Mouse (Mus musculus) heart, embryonic 10.5 days (tissue): Measurements from ENCODE around the gene Nrp2. TPM values are rescaled to one million over a fixed set of nuclear protein-coding genes. Genes with fewer than 3 reads are reported as not detected.

ENCODE experiments used
- DNase-seq: peaks from one replicate; pipeline ENCODE4 v3.0.0-alpha.2; 2017; ENCODE audit warnings: low spot score
- H3K27ac ChIP-seq: fragments of 300-500 bp; sonication (generic); 2 replicates; pipeline ENCODE4 v1.5.1; 2016; ENCODE audit warnings: mild to moderate bottlenecking
- H3K27me3 ChIP-seq: fragments of 300-500 bp; sonication (generic); 2 replicates; pipeline ENCODE4 v1.6.1; 2016; ENCODE audit warnings: mild to moderate bottlenecking; ENCODE audit not compliant: poor library complexity, insufficient read depth, severe bottlenecking
- H3K36me3 ChIP-seq: fragments of 300-500 bp; sonication (generic); 2 replicates; pipeline ENCODE4 v1.6.1; 2016; ENCODE audit warnings: mild to moderate bottlenecking, moderate library complexity
- H3K4me1 ChIP-seq: fragments of 300-500 bp; sonication (generic); 2 replicates; pipeline ENCODE4 v1.6.1; 2016; ENCODE audit warnings: mild to moderate bottlenecking
- H3K4me3 ChIP-seq: fragments of 300-500 bp; sonication (generic); 2 replicates; pipeline ENCODE4 v1.5.1; 2016; ENCODE audit warnings: mild to moderate bottlenecking, moderate library complexity
- H3K9me3 ChIP-seq: fragments of 300-500 bp; sonication (generic); 2 replicates; pipeline ENCODE4 v1.6.1; 2016; ENCODE audit warnings: mild to moderate bottlenecking, moderate library complexity
- WGBS: fragments of 180-500 bp; shearing (Covaris S2); methylation state at CpG from one replicate; pipeline ENCODE4 v1.1.7; 2016; 5-methylcytosine and 5-hydroxymethylcytosine counted together
- polyA plus RNA-seq: library from polyadenylated mRNA; unstranded; fragments of >200 nt; fragmentation: Nextera tagmentation; extraction: Ambion mirVana; gene quantifications from 2 replicates; pipeline ENCODE4 v1.2.1, GENCODE M21; 2016

The Nrp2 gene
- polyA plus RNA-seq, 1 experiment from 2014 or later = 18.0 TPM

DNA sequence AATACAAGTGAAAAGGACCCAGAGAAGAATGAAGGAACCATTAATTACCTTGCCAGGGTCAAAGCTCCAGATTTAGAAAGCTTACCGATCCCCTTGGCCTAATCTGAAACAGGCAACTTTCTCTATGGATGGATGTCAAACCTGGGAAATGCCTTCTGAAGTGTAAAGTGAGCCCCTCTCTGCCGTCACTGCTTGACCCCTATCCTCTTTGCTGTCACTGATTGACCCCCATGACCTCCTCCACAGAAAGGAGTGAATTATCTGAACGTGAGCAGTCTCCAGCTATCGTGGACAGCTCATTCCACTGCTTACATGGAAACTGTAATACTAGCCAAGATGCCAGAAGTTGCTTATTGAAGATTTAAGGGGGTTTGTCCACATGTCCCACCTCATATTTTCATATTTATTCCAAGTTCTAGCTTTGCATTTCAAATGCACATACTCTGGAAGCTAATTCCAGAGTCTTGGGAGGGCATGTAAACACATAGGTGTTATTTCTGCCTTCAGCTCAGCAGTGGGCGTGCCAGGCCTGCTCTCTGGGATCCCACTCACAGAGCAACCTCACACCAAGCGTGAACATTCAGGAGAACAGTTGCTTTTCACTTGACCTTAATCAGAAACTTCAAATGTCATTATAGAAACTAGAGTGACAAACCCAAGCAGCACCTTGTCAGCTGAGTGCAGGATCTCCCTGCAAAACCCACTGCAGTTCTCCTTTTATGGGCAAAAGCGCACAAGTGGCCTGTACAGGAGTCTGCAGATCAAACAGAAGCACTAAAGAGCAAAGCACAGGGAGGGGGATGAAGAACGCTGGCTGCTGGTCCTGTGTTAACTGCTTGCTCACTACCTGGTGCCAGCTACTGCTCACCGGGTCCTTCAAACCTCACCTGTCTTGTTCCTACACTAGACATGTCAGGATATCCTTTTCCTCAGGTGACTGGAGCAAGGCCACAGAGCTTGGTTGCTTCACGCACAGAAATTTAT lies 109.9 kb downstream of the Nrp2 start:
- DNase-seq = no peak
- Histone ChIP-seq H3K36me3 (no peaks in the 10 kb centered on the region), H3K27ac (peak overlapping the region; percentile 83), H3K27me3 (no peaks in the 10 kb centered on the region), H3K4me3 (no peak overlapping the region), H3K9me3 (no peaks in the 10 kb centered on the region), H3K4me1 (peaks cover 30% of the 10 kb centered on the region)
- 41% methylated on average over 10 of the region's 10 CpGs for WGBS

DNA sequence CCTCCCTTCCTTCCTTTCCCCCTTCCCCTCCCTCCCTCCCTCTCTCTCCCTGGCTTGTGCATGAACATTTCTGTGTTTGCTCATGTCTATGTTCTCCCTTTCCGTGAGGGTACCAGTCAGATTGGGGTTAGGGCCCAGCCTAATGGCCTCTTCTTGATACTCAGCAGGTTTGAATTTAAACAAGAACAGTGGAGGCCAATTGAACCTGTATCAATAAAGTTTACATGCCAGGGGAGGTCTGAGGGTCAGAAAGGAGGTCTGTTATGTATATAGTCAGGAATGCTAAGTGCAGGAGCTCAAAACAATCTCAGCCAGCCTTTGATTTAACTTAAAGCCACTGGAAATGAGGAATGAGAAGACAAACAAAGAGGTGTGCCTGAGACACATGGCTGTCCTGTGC lies 110.9 kb downstream of the Nrp2 start:
- Histone ChIP-seq H3K27me3 (no peaks in the 10 kb centered on the region), H3K27ac (peak overlapping the region; percentile 83; the same call in 1 of the 2 replicates), H3K4me1 (peaks cover 24% of the 10 kb centered on the region), H3K36me3 (no peaks in the 10 kb centered on the region), H3K9me3 (no peaks in the 10 kb centered on the region), H3K4me3 (no peak overlapping the region)
- DNase-seq = no peak
- 58% methylated on average over 1 of the region's 1 CpGs for WGBS

DNA sequence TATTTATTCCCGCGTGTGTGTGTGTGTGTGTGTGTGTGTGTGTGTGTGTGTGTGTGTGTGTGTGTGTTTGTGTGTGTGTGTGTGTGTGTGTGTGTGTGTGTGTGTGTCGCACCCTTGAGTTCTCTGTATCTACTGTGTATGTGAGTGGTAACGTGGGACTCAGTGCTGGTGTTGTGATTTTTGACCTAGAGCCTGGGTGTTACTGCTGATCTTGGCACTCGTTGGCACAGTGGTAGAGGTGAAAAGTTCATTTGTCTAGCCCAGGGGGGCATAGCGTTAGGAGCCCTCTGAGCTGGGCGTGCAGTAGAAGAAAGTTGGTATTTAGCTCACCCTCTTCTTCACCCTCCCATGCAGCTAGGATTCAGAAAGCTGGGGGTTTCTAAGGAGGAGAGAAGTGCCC lies 114.5 kb downstream of the Nrp2 start:
- Histone ChIP-seq H3K27ac (no peak overlapping the region), H3K4me3 (no peak overlapping the region), H3K36me3 (no peaks in the 10 kb centered on the region), H3K9me3 (no peaks in the 10 kb centered on the region), H3K27me3 (no peaks in the 10 kb centered on the region), H3K4me1 (peaks cover 29% of the 10 kb centered on the region)
- 78% methylated on average over 6 of the region's 7 CpGs for WGBS
- DNase-seq = no peak

DNA sequence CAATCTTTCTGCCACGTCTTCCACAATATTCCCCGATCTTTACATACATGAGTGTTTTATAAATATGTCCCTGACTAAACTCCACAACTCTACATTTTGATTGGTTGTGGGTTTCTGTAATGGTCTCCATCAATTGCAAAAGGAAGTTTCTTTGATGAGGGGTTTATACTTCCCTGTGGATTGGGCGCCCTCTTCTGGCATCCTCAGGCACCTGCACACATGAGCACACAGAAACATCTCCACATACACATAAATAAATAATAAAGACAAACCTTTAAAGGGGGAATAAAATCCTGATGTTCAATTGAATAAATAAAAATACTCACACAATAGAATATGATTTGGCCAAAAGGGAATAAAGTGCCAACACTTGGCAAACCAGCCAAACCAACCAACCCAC lies 117.1 kb downstream of the Nrp2 start:
- no peak for DNase-seq
- 72% methylated on average over 3 of the region's 3 CpGs for WGBS
- no peaks in the 10 kb centered on the region for H3K27me3 ChIP-seq
- H3K9me3 ChIP-seq = no peaks in the 10 kb centered on the region
- no peaks in the 10 kb centered on the region for H3K36me3 ChIP-seq
- peaks cover 17% of the 10 kb centered on the region for H3K4me1 ChIP-seq
- no peak overlapping the region for H3K27ac ChIP-seq
- H3K4me3 ChIP-seq = no peak overlapping the region

DNA sequence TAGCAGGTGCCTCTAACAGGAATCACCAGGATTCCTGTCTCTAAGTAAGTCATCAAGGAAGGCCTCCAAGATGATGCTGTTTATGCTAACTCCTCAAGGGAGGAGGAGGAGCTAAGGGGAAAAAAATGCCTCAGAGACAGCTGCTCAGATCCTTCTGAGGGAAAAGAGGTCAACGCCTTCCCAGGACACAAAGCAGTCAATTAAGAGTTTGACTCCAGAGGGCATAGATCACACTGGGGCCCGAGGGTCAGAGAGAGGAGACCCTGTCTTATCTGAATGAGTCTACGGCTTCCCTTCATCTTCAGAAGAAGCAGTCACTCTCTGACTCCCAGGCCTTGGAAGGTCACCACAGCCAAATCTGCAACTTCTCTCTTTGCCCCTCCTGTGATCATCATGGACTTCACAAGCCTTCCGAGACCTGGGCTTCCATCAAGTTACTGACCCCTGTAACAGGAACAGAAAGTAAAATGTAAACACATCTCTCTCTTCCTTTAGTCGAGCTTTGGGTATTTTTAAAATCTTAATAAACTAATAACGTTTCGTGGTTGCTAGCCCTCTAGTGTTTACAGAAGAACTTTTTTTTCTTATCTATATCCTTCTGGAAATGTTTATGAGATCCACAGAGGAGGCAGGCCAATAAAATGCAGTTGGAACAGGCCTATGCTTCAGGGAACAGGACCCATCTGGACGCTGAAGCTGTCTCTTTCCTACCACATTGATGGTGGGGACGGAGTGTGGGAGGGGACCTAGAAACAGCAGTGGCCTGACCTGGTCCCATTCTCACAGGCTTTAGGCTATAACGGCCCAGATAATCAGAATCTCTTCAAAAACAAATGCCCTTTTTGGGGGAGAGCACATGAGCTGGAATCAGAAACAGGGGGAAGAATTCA lies 118.7 kb downstream of the Nrp2 start:
- Histone ChIP-seq H3K27ac (peak overlapping the region; percentile 17; the same call in 1 of the 2 replicates), H3K4me1 (peaks cover 18% of the 10 kb centered on the region), H3K27me3 (no peaks in the 10 kb centered on the region), H3K4me3 (no peak overlapping the region), H3K9me3 (no peaks in the 10 kb centered on the region), H3K36me3 (no peaks in the 10 kb centered on the region)
- 44% methylated on average over 10 of the region's 10 CpGs for WGBS
- no peak for DNase-seq

DNA sequence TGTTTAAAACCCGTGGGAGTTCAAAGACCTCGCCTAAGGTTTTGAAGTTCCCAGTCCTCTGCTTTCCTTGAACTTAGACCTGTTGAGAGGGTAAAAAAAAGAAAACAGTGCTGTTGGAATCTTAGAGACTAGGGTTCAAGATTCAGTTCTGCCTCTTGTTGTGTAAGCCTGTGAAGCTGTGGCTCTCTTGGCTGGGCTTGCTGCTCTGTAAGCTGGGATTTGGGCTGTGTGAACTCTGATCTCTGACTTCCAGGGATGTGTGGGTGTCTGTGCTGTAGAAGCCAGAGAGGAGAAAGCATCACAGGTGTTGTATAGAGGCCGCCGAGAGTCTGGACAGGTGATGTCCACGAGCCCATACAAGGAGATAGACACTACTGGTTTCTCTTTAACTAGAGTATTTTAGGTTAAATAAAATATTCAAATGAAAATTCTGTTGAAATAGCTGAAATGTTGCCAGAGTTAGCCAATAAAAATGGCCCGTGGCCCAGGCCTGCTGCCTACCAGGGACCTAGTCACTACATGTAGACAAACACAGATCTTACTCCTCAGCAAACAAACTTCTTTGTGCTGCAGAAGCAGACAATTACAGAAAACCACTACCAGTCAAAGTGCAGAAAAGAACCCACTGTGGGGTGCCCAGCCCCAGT lies 120.6 kb downstream of the Nrp2 start:
- no peaks in the 10 kb centered on the region for H3K36me3 ChIP-seq
- H3K4me1 ChIP-seq = peaks cover 30% of the 10 kb centered on the region
- DNase-seq = no peak
- no peaks in the 10 kb centered on the region for H3K27me3 ChIP-seq
- no peaks in the 10 kb centered on the region for H3K9me3 ChIP-seq
- peak overlapping the region; percentile 62; the same call in 1 of the 2 replicates for H3K27ac ChIP-seq
- no peak overlapping the region for H3K4me3 ChIP-seq
- WGBS = 68% methylated on average over 6 of the region's 6 CpGs

DNA sequence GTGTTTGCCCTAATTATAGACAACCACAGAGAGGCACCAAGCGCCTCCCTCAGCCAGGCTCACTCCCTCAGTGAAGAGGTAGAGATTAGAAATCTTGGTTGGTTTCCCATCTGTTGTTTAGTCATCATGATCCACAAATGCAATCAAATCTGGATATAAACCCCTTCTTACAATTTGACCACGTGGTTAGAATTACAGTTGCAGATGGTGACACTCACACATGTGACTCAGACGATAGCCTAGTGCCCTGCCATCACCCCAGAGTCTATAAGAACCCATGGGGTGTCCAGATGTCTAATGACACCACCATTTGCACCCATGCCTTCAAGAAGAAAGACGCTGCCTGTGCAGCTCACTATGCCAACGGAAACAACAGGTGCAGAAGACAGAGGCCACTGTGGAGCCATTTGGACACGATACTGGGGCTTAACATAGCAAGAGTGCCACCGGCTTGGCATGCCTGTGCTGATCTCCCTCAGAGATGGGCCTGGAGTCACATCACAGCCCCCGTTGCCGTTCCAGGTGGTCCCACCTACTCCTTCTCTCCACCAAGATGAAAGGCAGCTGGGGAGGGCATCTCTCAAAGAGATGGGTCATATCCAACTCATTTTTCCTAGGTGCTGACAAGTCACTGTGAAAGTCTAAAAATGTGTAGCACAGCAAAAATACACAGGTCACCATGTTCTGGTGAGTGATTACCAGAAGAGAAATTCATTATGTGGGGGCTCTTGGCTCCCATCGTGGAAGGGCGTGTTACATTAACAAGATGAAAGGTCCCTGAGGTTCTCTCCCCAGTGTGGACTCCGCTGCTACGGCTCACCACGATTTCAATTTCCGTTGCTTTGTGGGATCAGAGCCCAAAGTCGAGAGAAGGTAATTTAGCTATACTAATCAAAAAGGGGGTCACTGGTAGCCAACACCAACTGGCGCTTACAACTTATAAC lies 123.0 kb downstream of the Nrp2 start:
- WGBS = 85% methylated on average over 17 of the region's 17 CpGs
- no peak overlapping the region for H3K27ac ChIP-seq
- DNase-seq = no peak

DNA sequence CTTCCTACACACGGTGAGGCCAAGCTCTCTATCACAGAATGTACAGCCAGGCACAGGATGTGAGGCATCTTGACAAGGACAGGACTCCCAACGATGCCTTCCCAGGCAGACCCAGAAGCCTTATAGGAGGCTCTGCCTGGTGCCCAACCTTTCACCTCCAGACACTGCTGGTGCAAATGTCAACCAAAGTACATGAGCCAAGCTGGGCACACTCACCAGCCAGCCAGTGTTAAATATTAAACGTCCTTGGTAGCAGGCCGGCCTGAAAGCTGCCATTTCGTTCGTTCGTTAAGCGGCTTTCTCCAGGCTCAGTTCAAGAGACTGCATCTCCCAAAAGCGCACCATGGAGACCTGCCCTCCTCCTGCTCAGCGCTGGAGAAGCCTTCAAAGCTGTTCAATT lies 124.2 kb downstream of the Nrp2 start:
- Histone ChIP-seq H3K9me3 (no peaks in the 10 kb centered on the region), H3K36me3 (no peaks in the 10 kb centered on the region), H3K4me1 (peaks cover 43% of the 10 kb centered on the region), H3K4me3 (no peak overlapping the region), H3K27ac (peak overlapping the region; percentile 76; the same call in 1 of the 2 replicates), H3K27me3 (no peaks in the 10 kb centered on the region)
- no peak for DNase-seq
- WGBS = 61% methylated on average over 10 of the region's 10 CpGs

More for the DNA sequence above, 123.0 kb downstream of the Nrp2 start:
- H3K9me3 ChIP-seq = no peaks in the 10 kb centered on the region
- H3K27me3 ChIP-seq = no peaks in the 10 kb centered on the region
- no peaks in the 10 kb centered on the region for H3K36me3 ChIP-seq
- no peak overlapping the region for H3K4me3 ChIP-seq
- peaks cover 46% of the 10 kb centered on the region for H3K4me1 ChIP-seq

DNA sequence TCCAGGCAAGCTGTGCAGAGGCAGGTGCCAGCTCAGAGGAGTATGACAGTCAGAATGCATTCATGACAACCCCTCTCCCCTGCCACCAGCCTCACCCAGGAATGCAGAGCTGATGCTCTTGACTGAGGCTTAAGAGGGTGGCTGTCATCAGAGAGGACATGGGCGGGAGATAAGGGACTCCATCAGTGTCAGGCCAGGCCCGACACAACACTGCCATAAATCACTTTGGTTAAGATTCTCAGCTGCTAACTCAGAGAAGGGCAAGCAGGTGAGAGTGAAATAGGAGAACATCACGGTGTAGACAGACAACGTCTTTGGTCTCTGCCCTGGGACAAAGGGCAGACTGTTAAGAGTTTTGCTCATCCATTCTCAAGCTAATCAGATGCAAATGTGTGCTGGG lies 125.1 kb downstream of the Nrp2 start:
- H3K27me3 ChIP-seq = no peaks in the 10 kb centered on the region
- H3K4me3 ChIP-seq = no peak overlapping the region; the same call in 1 of the 2 replicates
- peak overlapping the region; percentile 76 for H3K27ac ChIP-seq
- H3K36me3 ChIP-seq = no peaks in the 10 kb centered on the region
- DNase-seq = peak; percentile 84
- 18% methylated on average over 4 of the region's 4 CpGs for WGBS
- H3K4me1 ChIP-seq = peaks cover 41% of the 10 kb centered on the region
- H3K9me3 ChIP-seq = no peaks in the 10 kb centered on the region

DNA sequence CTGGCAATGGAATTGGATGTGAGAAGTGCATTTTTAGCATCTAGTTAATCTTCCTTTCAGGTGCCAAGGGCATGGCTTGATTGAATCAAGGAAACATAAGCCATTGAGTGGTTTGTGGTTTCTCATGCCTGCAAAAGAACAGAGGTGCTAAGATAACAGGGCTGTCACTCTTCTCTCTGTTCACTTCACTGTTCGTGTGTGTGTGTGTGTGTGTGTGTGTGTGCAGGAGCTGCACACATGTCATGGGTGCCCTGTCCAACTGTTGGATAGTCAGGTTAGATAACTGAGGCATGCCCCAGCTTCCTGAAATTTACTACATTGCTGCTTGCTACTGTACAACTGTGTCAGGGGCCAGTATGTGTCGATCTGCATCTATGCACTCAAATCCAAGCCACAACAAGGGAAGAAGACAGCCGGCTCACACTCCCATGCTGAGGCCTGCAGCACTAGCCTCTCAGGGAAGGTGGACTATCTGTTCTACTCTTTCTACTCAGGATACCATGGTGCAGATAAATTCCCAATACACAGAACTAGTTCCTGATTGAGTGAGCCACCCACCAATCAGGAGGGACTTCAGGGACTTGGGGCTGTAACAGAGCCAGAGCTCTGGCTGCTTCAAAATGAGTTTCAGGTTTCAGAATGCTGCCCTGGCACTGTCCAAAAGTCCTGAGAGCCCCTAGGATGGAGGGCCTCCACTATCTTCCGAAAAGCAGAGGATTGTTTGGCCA lies 126.8 kb downstream of the Nrp2 start:
- H3K9me3 ChIP-seq = no peaks in the 10 kb centered on the region
- H3K4me3 ChIP-seq = peak overlapping the region; percentile 16; the same call in 1 of the 2 replicates
- 42% methylated on average over 4 of the region's 4 CpGs for WGBS
- peak overlapping the region; percentile 48; the same call in 1 of the 2 replicates for H3K27ac ChIP-seq
- DNase-seq = no peak
- peaks cover 41% of the 10 kb centered on the region for H3K4me1 ChIP-seq
- no peaks in the 10 kb centered on the region for H3K27me3 ChIP-seq
- no peaks in the 10 kb centered on the region for H3K36me3 ChIP-seq

DNA sequence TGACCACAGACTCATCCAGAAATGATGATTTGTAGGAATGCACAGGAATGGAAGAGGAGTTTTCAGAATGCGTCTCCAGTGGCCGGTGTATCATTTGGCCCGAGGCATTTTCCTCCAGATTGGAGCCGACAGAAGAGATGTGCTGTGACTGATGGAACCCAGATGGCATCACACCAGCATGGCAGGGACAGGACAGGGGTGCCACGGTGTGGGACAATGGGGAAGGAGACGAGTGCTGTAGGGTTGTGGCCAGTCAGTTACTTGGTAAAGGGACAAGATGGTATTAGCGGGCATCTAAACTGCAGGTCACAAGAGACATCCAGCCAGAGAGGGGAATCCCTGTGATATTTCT lies 127.3 kb downstream of the Nrp2 start:
- H3K9me3 ChIP-seq = no peaks in the 10 kb centered on the region
- peak overlapping the region; percentile 16; the same call in 1 of the 2 replicates for H3K4me3 ChIP-seq
- no peaks in the 10 kb centered on the region for H3K27me3 ChIP-seq
- no peak for DNase-seq
- H3K36me3 ChIP-seq = no peaks in the 10 kb centered on the region
- peak overlapping the region; percentile 48; the same call in 1 of the 2 replicates for H3K27ac ChIP-seq
- H3K4me1 ChIP-seq = peaks cover 41% of the 10 kb centered on the region
- 39% methylated on average over 7 of the region's 7 CpGs for WGBS
